Mouse (Mus musculus): ENCODE measurements around the gene Tmem131. TPM values are rescaled to one million over a fixed set of nuclear protein-coding genes. Genes with fewer than 3 reads are reported as not detected.
"Not testable (repeated sequence)": the region's sequence is repeated elsewhere in the genome, so short reads cannot be mapped to it uniquely, and the experiment has no call there.

The Tmem131 gene
- polyA plus RNA-seq, 1 experiment = 12.1 TPM

DNA sequence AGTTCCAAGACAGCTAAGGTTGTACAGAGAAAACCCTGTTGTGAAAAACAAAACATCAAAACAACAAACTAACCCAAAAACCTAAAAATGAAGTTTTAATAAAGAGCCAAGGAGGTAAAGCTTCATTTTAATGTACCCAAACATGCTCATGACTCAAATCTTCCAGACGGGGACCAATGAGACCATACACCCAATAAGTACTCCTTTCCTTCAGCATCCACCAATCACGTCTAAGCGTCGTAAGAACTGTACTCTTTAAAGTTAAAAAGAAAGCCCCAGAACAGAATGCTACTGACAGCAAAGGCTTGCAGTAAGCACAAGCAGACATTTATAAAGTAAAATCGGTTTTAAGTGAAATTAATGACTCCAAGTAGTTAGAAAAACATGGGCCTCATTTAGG is 33.1 kb downstream of the Tmem131 start:
- H3K36me3 ChIP-seq (replicated peaks; ENCODE audit: low read length) = peaks cover 2% of the 10 kb centered on the region
- no peaks in the 10 kb centered on the region for H3K27me3 ChIP-seq (replicated peaks)
- TF ChIP-seq FLI1 (IDR thresholded peaks at IDR 0.05; ENCODE audit: low read length) = no peak
- no peak for TF ChIP-seq GATA1 (IDR thresholded peaks at IDR 0.05; ENCODE audit: borderline replicate concordance, low read length)
- H3K9me3 ChIP-seq = no peaks in the 10 kb centered on the region
- no peak overlapping the region for H3K4me3 ChIP-seq (replicated peaks)
- peaks cover 40% of the 10 kb centered on the region for H3K4me1 ChIP-seq

- not testable (repeated sequence) for H3K36me3 ChIP-seq (replicated peaks; ENCODE audit: low read length); H3K27me3 ChIP-seq (replicated peaks); H3K9me3 ChIP-seq; H3K4me3 ChIP-seq (replicated peaks)
- H3K4me1 ChIP-seq = peaks cover 40% of the 10 kb centered on the region
Observed at GRCm38 (mm10) chr1:36909965-36910364, 33.5 kb downstream of the Tmem131 start.

- Histone ChIP-seq H3K27me3 (replicated peaks) (no peaks in the 10 kb centered on the region), H3K36me3 (replicated peaks; ENCODE audit: low read length) (peaks cover 2% of the 10 kb centered on the region), H3K4me3 (replicated peaks) (no peak overlapping the region), H3K9me3 (no peaks in the 10 kb centered on the region), H3K4me1 (peaks cover 31% of the 10 kb centered on the region)
- TF ChIP-seq FLI1 (IDR thresholded peaks at IDR 0.05; ENCODE audit: low read length) = no peak
- no peak for TF ChIP-seq GATA1 (IDR thresholded peaks at IDR 0.05; ENCODE audit: borderline replicate concordance, low read length)
Observed at GRCm38 (mm10) chr1:36905216-36905615, 38.2 kb downstream of the Tmem131 start.

DNA sequence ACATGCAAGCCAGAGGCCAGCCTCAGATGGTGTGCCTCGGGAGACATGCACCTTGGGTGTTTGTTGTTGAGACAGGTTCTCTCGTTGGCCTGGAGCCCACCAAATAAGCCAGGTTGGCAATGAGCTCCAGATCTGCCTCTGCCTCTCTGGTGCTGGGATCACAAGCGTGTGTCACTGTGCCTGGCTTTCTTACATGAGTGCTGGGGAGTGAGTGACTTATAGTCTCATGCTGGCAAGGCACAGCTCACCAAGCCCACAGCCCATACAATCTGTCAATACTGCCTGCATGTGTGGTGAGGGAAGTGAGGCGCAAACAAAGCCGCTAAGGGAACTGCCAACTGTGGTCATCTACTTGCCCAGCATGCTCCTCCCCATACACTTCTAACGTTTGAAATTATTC is 39.0 kb downstream of the Tmem131 start:
- H3K4me3 ChIP-seq (replicated peaks) = no peak overlapping the region
- H3K36me3 ChIP-seq (replicated peaks; ENCODE audit: low read length) = peaks cover 2% of the 10 kb centered on the region
- H3K9me3 ChIP-seq = no peaks in the 10 kb centered on the region
- no peak for TF ChIP-seq GATA1 (IDR thresholded peaks at IDR 0.05; ENCODE audit: borderline replicate concordance, low read length)
- no peak for TF ChIP-seq FLI1 (IDR thresholded peaks at IDR 0.05; ENCODE audit: low read length)
- no peaks in the 10 kb centered on the region for H3K27me3 ChIP-seq (replicated peaks)
- H3K4me1 ChIP-seq = peaks cover 27% of the 10 kb centered on the region

DNA sequence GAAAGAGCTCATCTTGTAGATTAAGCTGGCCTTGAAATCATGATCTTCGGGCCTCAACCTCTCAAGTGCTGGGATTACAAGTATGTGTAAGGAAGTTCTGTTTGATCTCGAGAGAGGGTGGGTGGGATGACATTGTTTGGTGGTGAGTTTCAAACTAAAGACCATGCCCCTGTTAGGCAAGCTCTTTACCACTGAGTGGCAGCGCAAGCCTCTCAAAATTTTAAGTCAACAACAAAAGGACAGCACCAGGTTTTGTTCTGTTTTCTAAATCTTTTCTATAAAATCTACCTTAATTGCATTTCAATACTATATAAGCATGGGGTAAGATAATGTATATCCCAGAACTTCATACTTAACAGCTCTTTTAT is 39.4 kb downstream of the Tmem131 start:
- peaks cover 2% of the 10 kb centered on the region for H3K36me3 ChIP-seq (replicated peaks; ENCODE audit: low read length)
- no peak overlapping the region for H3K4me3 ChIP-seq (replicated peaks)
- peaks cover 27% of the 10 kb centered on the region for H3K4me1 ChIP-seq
- H3K27me3 ChIP-seq (replicated peaks) = no peaks in the 10 kb centered on the region
- TF ChIP-seq FLI1 (IDR thresholded peaks at IDR 0.05; ENCODE audit: low read length) = no peak
- H3K9me3 ChIP-seq = no peaks in the 10 kb centered on the region

- peaks cover 26% of the 10 kb centered on the region for H3K4me1 ChIP-seq
- no peaks in the 10 kb centered on the region for H3K27me3 ChIP-seq (replicated peaks)
- H3K4me3 ChIP-seq (replicated peaks) = no peak overlapping the region
- TF ChIP-seq GATA1 (IDR thresholded peaks at IDR 0.05; ENCODE audit: borderline replicate concordance, low read length) (no peak), FLI1 (IDR thresholded peaks at IDR 0.05; ENCODE audit: low read length) (no peak)
- peaks cover 2% of the 10 kb centered on the region for H3K36me3 ChIP-seq (replicated peaks; ENCODE audit: low read length)
- no peaks in the 10 kb centered on the region for H3K9me3 ChIP-seq
Observed at GRCm38 (mm10) chr1:36903376-36904083, 39.9 kb downstream of the Tmem131 start.

- Histone ChIP-seq H3K4me3 (replicated peaks) (no peak overlapping the region), H3K27me3 (replicated peaks) (no peaks in the 10 kb centered on the region), H3K4me1 (peaks cover 23% of the 10 kb centered on the region), H3K9me3 (no peaks in the 10 kb centered on the region), H3K36me3 (replicated peaks; ENCODE audit: low read length) (peaks cover 2% of the 10 kb centered on the region)
- TF ChIP-seq FLI1 (IDR thresholded peaks at IDR 0.05; ENCODE audit: low read length) (no peak), GATA1 (IDR thresholded peaks at IDR 0.05; ENCODE audit: borderline replicate concordance, low read length) (no peak)
Observed at GRCm38 (mm10) chr1:36902533-36903315, 40.7 kb downstream of the Tmem131 start.

DNA sequence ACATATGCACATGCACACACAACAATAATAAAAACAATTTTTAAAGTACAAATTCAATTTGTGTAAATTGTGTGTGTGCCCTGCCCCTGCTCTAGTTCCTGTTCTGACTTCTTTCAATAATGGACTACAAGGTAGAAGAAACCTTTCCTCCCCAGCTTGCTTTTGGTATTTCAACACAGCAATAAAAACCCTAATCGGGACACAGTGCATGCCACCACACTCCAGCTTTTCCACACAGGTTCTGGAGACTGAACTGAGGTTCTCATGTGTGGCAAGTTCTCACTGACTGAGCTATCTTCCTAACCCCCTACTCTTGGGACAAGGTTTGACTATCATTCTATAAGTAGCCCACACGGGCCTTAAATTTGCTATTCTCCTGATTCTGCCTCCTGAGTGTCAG is 43.8 kb downstream of the Tmem131 start:
- no peaks in the 10 kb centered on the region for H3K36me3 ChIP-seq (replicated peaks; ENCODE audit: low read length)
- H3K4me3 ChIP-seq (replicated peaks) = no peak overlapping the region
- H3K4me1 ChIP-seq = peaks cover 30% of the 10 kb centered on the region
- H3K27me3 ChIP-seq (replicated peaks) = no peaks in the 10 kb centered on the region
- no peaks in the 10 kb centered on the region for H3K9me3 ChIP-seq
- TF ChIP-seq GATA1 (IDR thresholded peaks at IDR 0.05; ENCODE audit: borderline replicate concordance, low read length) (no peak), FLI1 (IDR thresholded peaks at IDR 0.05; ENCODE audit: low read length) (no peak)

DNA sequence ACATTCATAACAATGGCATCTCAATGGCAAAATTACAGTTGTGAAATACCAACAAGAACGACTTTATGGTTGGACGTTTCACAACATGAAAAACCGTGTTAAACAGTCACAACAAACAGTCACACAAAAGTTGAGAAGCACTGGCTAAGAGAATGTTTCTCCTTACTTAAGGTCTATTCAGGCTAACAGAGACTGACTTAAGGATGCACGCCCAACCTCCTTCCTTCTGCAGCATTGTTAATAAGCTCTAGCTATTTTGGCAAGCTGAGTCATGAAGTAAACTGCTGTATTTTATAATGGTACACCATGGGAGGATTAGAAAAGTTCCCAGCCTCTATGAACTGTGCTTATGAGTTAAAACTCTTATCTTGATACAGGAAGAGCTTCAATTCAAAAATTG is 47.0 kb downstream of the Tmem131 start:
- Histone ChIP-seq H3K27me3 (replicated peaks) (no peaks in the 10 kb centered on the region), H3K4me3 (replicated peaks) (no peak overlapping the region), H3K4me1 (peaks cover 39% of the 10 kb centered on the region), H3K36me3 (replicated peaks; ENCODE audit: low read length) (no peaks in the 10 kb centered on the region), H3K9me3 (no peaks in the 10 kb centered on the region)
- TF ChIP-seq GATA1 (IDR thresholded peaks at IDR 0.05; ENCODE audit: borderline replicate concordance, low read length) (no peak), FLI1 (IDR thresholded peaks at IDR 0.05; ENCODE audit: low read length) (no peak)

DNA sequence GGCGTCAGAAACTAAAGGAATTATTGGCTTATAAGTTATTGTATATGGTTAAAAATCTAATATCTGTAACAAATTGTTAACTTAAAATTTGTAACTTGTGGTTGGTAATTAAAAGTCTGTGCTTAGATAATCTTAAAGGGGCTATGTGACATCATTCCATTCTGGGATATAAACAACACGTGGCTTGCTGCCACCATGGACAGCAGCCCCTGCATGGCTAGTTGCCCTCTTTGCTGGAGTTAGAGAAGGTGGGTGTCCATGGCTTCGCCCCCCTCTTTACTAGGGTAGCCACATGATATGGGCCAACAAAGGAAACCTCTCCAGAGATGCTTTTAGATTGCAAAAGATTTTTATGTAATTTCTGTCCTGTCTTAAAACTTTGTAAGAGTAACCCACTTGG is 48.0 kb downstream of the Tmem131 start:
- Histone ChIP-seq H3K9me3 (no peaks in the 10 kb centered on the region), H3K4me1 (peaks cover 49% of the 10 kb centered on the region), H3K4me3 (replicated peaks) (no peak overlapping the region), H3K36me3 (replicated peaks; ENCODE audit: low read length) (no peaks in the 10 kb centered on the region), H3K27me3 (replicated peaks) (no peaks in the 10 kb centered on the region)
- TF ChIP-seq FLI1 (IDR thresholded peaks at IDR 0.05; ENCODE audit: low read length) (no peak), GATA1 (IDR thresholded peaks at IDR 0.05; ENCODE audit: borderline replicate concordance, low read length) (no peak)
